Mouse (Mus musculus) embryonic facial prominence, embryonic 15.5 days (tissue): ENCODE measurements around the gene Akt3. TPM values are rescaled to one million over a fixed set of nuclear protein-coding genes. Genes with fewer than 3 reads are reported as not detected.

Experiments
- ATAC-seq: fragments of 200-750 bp; cut with Nextera tagmentation; 2 replicates; pipeline ENCODE4 v1.8.0; 2017; ENCODE audit warnings: low read depth, moderate TSS enrichment; ENCODE audit not compliant: insufficient number of reproducible peaks, low FRiP score, low TSS enrichment
- H3K27ac ChIP-seq: fragments of 300-500 bp; sonication (generic); replicated peaks from 2 replicates; pipeline ENCODE4 v1.5.1; 2015; ENCODE audit warnings: mild to moderate bottlenecking, inconsistent platforms
- H3K27me3 ChIP-seq: fragments of 300-500 bp; sonication (generic); 2 replicates; pipeline ENCODE4 v1.6.1; 2015; ENCODE audit warnings: inconsistent platforms
- H3K36me3 ChIP-seq: fragments of 300-500 bp; sonication (generic); 2 replicates; pipeline ENCODE4 v1.6.1; 2015; ENCODE audit warnings: mild to moderate bottlenecking, inconsistent platforms
- H3K4me1 ChIP-seq: fragments of 300-500 bp; sonication (generic); 2 replicates; pipeline ENCODE4 v1.6.1; 2015; ENCODE audit warnings: inconsistent platforms
- H3K4me2 ChIP-seq: fragments of 300-500 bp; sonication (generic); replicated peaks from 2 replicates; pipeline ENCODE4 v1.6.1; 2015; ENCODE audit warnings: mild to moderate bottlenecking, inconsistent platforms
- H3K4me3 ChIP-seq: fragments of 300-500 bp; sonication (generic); replicated peaks from 2 replicates; pipeline ENCODE4 v1.5.1; 2015; ENCODE audit warnings: mild to moderate bottlenecking, inconsistent platforms
- H3K9ac ChIP-seq: fragments of 300-500 bp; sonication (generic); 2 replicates; pipeline ENCODE4 v1.6.1; 2015; ENCODE audit warnings: inconsistent platforms
- H3K9me3 ChIP-seq: fragments of 300-500 bp; sonication (generic); replicated peaks from 2 replicates; pipeline ENCODE4 v1.6.1; 2016; ENCODE audit warnings: inconsistent platforms
- WGBS: fragments of 180-500 bp; shearing (Covaris S2); methylation state at CpG from one replicate; pipeline ENCODE4 v1.1.7; 2015; 5-methylcytosine and 5-hydroxymethylcytosine counted together
- polyA plus RNA-seq: library from polyadenylated mRNA; unstranded; fragments of >200 nt; fragmentation: Nextera tagmentation; extraction: Ambion mirVana; gene quantifications from 2 replicates; pipeline ENCODE4 v1.2.1, GENCODE M21; 2015

Gene Akt3
- polyA plus RNA-seq, 1 experiment from 2014 or later = 5.2 TPM

- H3K4me2 ChIP-seq = peak overlapping the region; percentile 89
- 0 out of 2 replicates have a peak, but pooled peaks cover 5% of the 10 kb centered on the region for H3K4me1 ChIP-seq
- H3K27ac ChIP-seq = peak overlapping the region; percentile 92
- under 1% methylated on average over 81 of the region's 86 CpGs for WGBS
- peak; percentile 35; the same call in 1 of the 2 replicates for ATAC-seq
- no peaks in the 10 kb centered on the region for H3K27me3 ChIP-seq
- no peaks in the 10 kb centered on the region for H3K9me3 ChIP-seq
- peak overlapping the region; percentile 83 for H3K4me3 ChIP-seq
- no peaks in the 10 kb centered on the region for H3K36me3 ChIP-seq
- H3K9ac ChIP-seq = peak overlapping the region; percentile 63
These were observed 597 bp downstream of the Akt3 start for GRCm38 (mm10) chr1:177257178-177258033.

- Histone ChIP-seq H3K9me3 (no peaks in the 10 kb centered on the region), H3K36me3 (no peaks in the 10 kb centered on the region), H3K4me1 (no peaks in the 10 kb centered on the region), H3K27ac (no peak overlapping the region), H3K9ac (no peak overlapping the region), H3K27me3 (no peaks in the 10 kb centered on the region), H3K4me2 (no peak overlapping the region), H3K4me3 (no peak overlapping the region)
- no peak for ATAC-seq
- WGBS = 65% methylated on average over 4 of the region's 4 CpGs
These were observed 9.4 kb downstream of the Akt3 start for GRCm38 (mm10) chr1:177248638-177249037.

GRCm38 (mm10) chr1:177238368-177238767 is 19.6 kb downstream of the Akt3 start:
- Histone ChIP-seq H3K4me3 (no peak overlapping the region), H3K27me3 (no peaks in the 10 kb centered on the region), H3K4me2 (no peak overlapping the region), H3K36me3 (no peaks in the 10 kb centered on the region), H3K27ac (no peak overlapping the region), H3K9me3 (no peaks in the 10 kb centered on the region), H3K9ac (no peak overlapping the region), H3K4me1 (no peaks in the 10 kb centered on the region)
- WGBS = 69% methylated on average over 2 of the region's 2 CpGs
- no peak for ATAC-seq

- no peak overlapping the region for H3K4me2 ChIP-seq
- whole genome bisulfite sequencing = 60% methylated on average over 2 of the region's 2 CpGs
- H3K4me1 ChIP-seq = no peaks in the 10 kb centered on the region
- no peak overlapping the region for H3K9ac ChIP-seq
- H3K27me3 ChIP-seq = no peaks in the 10 kb centered on the region
- H3K4me3 ChIP-seq = no peak overlapping the region
- H3K27ac ChIP-seq = no peak overlapping the region
- H3K9me3 ChIP-seq = no peaks in the 10 kb centered on the region
- ATAC-seq = no peak
- no peaks in the 10 kb centered on the region for H3K36me3 ChIP-seq
These were observed 21.3 kb downstream of the Akt3 start for GRCm38 (mm10) chr1:177236695-177237094.

- Histone ChIP-seq H3K4me2 (no peak overlapping the region), H3K36me3 (no peaks in the 10 kb centered on the region), H3K9ac (no peak overlapping the region), H3K4me1 (no peaks in the 10 kb centered on the region), H3K27me3 (no peaks in the 10 kb centered on the region), H3K4me3 (no peak overlapping the region), H3K27ac (no peak overlapping the region), H3K9me3 (no peaks in the 10 kb centered on the region)
- no peak for ATAC-seq
These were observed 21.8 kb downstream of the Akt3 start for GRCm38 (mm10) chr1:177236249-177236648.

- H3K4me2 ChIP-seq = no peak overlapping the region
- H3K36me3 ChIP-seq = no peaks in the 10 kb centered on the region
- no peak overlapping the region for H3K27ac ChIP-seq
- H3K27me3 ChIP-seq = no peaks in the 10 kb centered on the region
- H3K4me3 ChIP-seq = no peak overlapping the region
- 76% methylated on average over 5 of the region's 5 CpGs for whole genome bisulfite sequencing
- no peaks in the 10 kb centered on the region for H3K9me3 ChIP-seq
- H3K4me1 ChIP-seq = no peaks in the 10 kb centered on the region
- ATAC-seq = no peak
- H3K9ac ChIP-seq = no peak overlapping the region
These were observed 23.5 kb downstream of the Akt3 start for GRCm38 (mm10) chr1:177234462-177234861.

GRCm38 (mm10) chr1:177231122-177231521 is 26.9 kb downstream of the Akt3 start:
- Histone ChIP-seq H3K36me3 (no peaks in the 10 kb centered on the region), H3K27me3 (no peaks in the 10 kb centered on the region), H3K4me1 (no peaks in the 10 kb centered on the region), H3K27ac (no peak overlapping the region), H3K9me3 (no peaks in the 10 kb centered on the region), H3K4me2 (no peak overlapping the region), H3K9ac (no peak overlapping the region), H3K4me3 (no peak overlapping the region)
- no peak for ATAC-seq

GRCm38 (mm10) chr1:177198978-177199377 is 59.0 kb downstream of the Akt3 start:
- H3K4me2 ChIP-seq = no peak overlapping the region
- H3K4me1 ChIP-seq = no peaks in the 10 kb centered on the region
- H3K36me3 ChIP-seq = no peaks in the 10 kb centered on the region
- no peaks in the 10 kb centered on the region for H3K9me3 ChIP-seq
- no peak for ATAC-seq
- whole genome bisulfite sequencing = 50% methylated on average over 1 of the region's 1 CpGs
- no peak overlapping the region for H3K27ac ChIP-seq
- no peak overlapping the region for H3K4me3 ChIP-seq
- no peaks in the 10 kb centered on the region for H3K27me3 ChIP-seq
- no peak overlapping the region for H3K9ac ChIP-seq

GRCm38 (mm10) chr1:177195224-177195623 is 62.8 kb downstream of the Akt3 start:
- Histone ChIP-seq H3K4me1 (no peaks in the 10 kb centered on the region), H3K27ac (no peak overlapping the region), H3K36me3 (no peaks in the 10 kb centered on the region), H3K4me3 (no peak overlapping the region), H3K9ac (no peak overlapping the region), H3K27me3 (no peaks in the 10 kb centered on the region), H3K9me3 (no peaks in the 10 kb centered on the region), H3K4me2 (no peak overlapping the region)
- no peak for ATAC-seq

GRCm38 (mm10) chr1:177194324-177194723 is 63.7 kb downstream of the Akt3 start:
- Histone ChIP-seq H3K9ac (no peak overlapping the region), H3K4me2 (no peak overlapping the region), H3K27me3 (no peaks in the 10 kb centered on the region), H3K4me3 (no peak overlapping the region), H3K9me3 (no peaks in the 10 kb centered on the region), H3K4me1 (no peaks in the 10 kb centered on the region), H3K27ac (no peak overlapping the region), H3K36me3 (no peaks in the 10 kb centered on the region)
- ATAC-seq = no peak
- 31% methylated on average over 1 of the region's 1 CpGs for WGBS

- Histone ChIP-seq H3K36me3 (no peaks in the 10 kb centered on the region), H3K9me3 (no peaks in the 10 kb centered on the region), H3K4me3 (no peak overlapping the region), H3K4me2 (no peak overlapping the region), H3K9ac (no peak overlapping the region), H3K27ac (no peak overlapping the region), H3K27me3 (no peaks in the 10 kb centered on the region), H3K4me1 (no peaks in the 10 kb centered on the region)
- no peak for ATAC-seq
- WGBS = 54% methylated on average over 3 of the region's 3 CpGs
These were observed 66.4 kb downstream of the Akt3 start for GRCm38 (mm10) chr1:177191623-177192022.

GRCm38 (mm10) chr1:177190358-177190757 is 67.6 kb downstream of the Akt3 start:
- no peak overlapping the region for H3K9ac ChIP-seq
- ATAC-seq = no peak
- H3K27ac ChIP-seq = no peak overlapping the region
- no peak overlapping the region for H3K4me3 ChIP-seq
- H3K9me3 ChIP-seq = no peaks in the 10 kb centered on the region
- no peaks in the 10 kb centered on the region for H3K36me3 ChIP-seq
- H3K27me3 ChIP-seq = no peaks in the 10 kb centered on the region
- WGBS = 95% methylated on average over 1 of the region's 1 CpGs
- H3K4me2 ChIP-seq = no peak overlapping the region
- H3K4me1 ChIP-seq = no peaks in the 10 kb centered on the region
